Mouse (Mus musculus): ENCODE measurements around the gene Ube2j2.

DNA sequence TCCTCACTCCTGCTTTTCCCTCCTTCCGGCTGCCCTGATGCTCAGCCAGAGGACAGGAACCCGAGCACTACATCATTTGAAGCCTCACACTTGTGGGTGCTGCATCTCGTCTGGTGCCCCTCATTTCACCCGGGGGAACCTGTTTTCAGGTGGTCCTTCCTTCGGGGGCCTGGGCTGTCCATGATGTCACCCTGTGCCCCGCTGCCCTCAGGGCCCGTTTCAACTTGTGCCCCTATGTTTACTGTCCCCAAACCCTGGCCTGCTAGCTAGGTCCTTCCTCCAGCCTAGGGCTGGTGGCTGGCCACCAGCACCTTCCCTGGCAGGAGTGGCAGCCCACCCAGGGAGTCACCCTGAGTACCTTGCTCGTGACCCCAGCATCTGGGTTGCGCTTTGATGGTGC is 37.5 kb upstream of the Ube2j2 start:
- TF ChIP-seq POLR2A (IDR thresholded peaks at IDR 0.05; ENCODE audit: control insufficient read depth, low read depth, low read length), result no peak
- no peak for TF ChIP-seq CTCF (IDR thresholded peaks at IDR 0.05; ENCODE audit: control insufficient read depth, insufficient read depth, insufficient replicate concordance, low read depth, low read length)

All from testis, adult 2 months (tissue).